Mouse (Mus musculus): Measurements from ENCODE around the gene Unc119. TPM values are rescaled to one million over a fixed set of nuclear protein-coding genes. Genes with fewer than 3 reads are reported as not detected.

Unc119 gene
- polyA plus RNA-seq, 1 experiment from 2014 or later: 71.4 TPM

- no peaks in the 10 kb centered on the region for H3K9me3 ChIP-seq
- peak; percentile 66; the same call in 1 of the 2 replicates for ATAC-seq (ENCODE audit: insufficient number of reproducible peaks, insufficient read depth, low FRiP score, low TSS enrichment, low read depth)
- peak overlapping the region; percentile 57 for H3K4me2 ChIP-seq
- 0 out of 2 replicates have a peak, but pooled peaks cover 3% of the 10 kb centered on the region for H3K27me3 ChIP-seq
- peak overlapping the region; percentile 36 for H3K4me3 ChIP-seq
- H3K36me3 ChIP-seq: no peaks in the 10 kb centered on the region
- H3K9ac ChIP-seq: peak overlapping the region; percentile 27; the same call in 1 of the 2 replicates
- WGBS: 10% methylated on average over 13 of the region's 13 CpGs
- peaks cover 9% of the 10 kb centered on the region; the same call in 1 of the 2 replicates for H3K4me1 ChIP-seq
- no peak overlapping the region for H3K27ac ChIP-seq
Measured at GRCm38 (mm10) chr11:78360125-78360788, 17.0 kb downstream of the Unc119 start.

GRCm38 (mm10) chr11:78360789-78361131 lies 17.5 kb downstream of the Unc119 start:
- ATAC-seq (ENCODE audit: insufficient number of reproducible peaks, insufficient read depth, low FRiP score, low TSS enrichment, low read depth): no peak
- Histone ChIP-seq H3K9ac (no peak overlapping the region), H3K9me3 (no peaks in the 10 kb centered on the region), H3K27ac (no peak overlapping the region), H3K4me2 (peak overlapping the region; percentile 57), H3K4me1 (peaks cover 9% of the 10 kb centered on the region; the same call in 1 of the 2 replicates), H3K27me3 (0 out of 2 replicates have a peak, but pooled peaks cover 3% of the 10 kb centered on the region), H3K36me3 (no peaks in the 10 kb centered on the region), H3K4me3 (no peak overlapping the region)
- 55% methylated on average over 2 of the region's 2 CpGs for WGBS

- WGBS: 71% methylated on average over 13 of the region's 13 CpGs
- Histone ChIP-seq H3K4me1 (peaks cover 9% of the 10 kb centered on the region; the same call in 1 of the 2 replicates), H3K9ac (no peak overlapping the region), H3K9me3 (no peaks in the 10 kb centered on the region), H3K27me3 (no peaks in the 10 kb centered on the region), H3K4me3 (no peak overlapping the region), H3K36me3 (no peaks in the 10 kb centered on the region), H3K27ac (no peak overlapping the region), H3K4me2 (no peak overlapping the region)
- ATAC-seq (ENCODE audit: insufficient number of reproducible peaks, insufficient read depth, low FRiP score, low TSS enrichment, low read depth): no peak
Measured at GRCm38 (mm10) chr11:78363309-78364007, 20.2 kb downstream of the Unc119 start.

GRCm38 (mm10) chr11:78364103-78364502 lies 20.8 kb downstream of the Unc119 start:
- Histone ChIP-seq H3K4me1 (peaks cover 9% of the 10 kb centered on the region; the same call in 1 of the 2 replicates), H3K27me3 (no peaks in the 10 kb centered on the region), H3K9ac (no peak overlapping the region), H3K27ac (no peak overlapping the region), H3K4me3 (no peak overlapping the region), H3K4me2 (no peak overlapping the region), H3K9me3 (no peaks in the 10 kb centered on the region), H3K36me3 (no peaks in the 10 kb centered on the region)
- WGBS: 55% methylated on average over 8 of the region's 8 CpGs
- no peak for ATAC-seq (ENCODE audit: insufficient number of reproducible peaks, insufficient read depth, low FRiP score, low TSS enrichment, low read depth)

GRCm38 (mm10) chr11:78367456-78368225 lies 24.4 kb downstream of the Unc119 start:
- no peak for ATAC-seq (ENCODE audit: insufficient number of reproducible peaks, insufficient read depth, low FRiP score, low TSS enrichment, low read depth)
- WGBS: 84% methylated on average over 15 of the region's 15 CpGs

GRCm38 (mm10) chr11:78370389-78370788 lies 27.1 kb downstream of the Unc119 start:
- Histone ChIP-seq H3K36me3 (no peaks in the 10 kb centered on the region), H3K4me1 (peaks cover 10% of the 10 kb centered on the region), H3K4me2 (no peak overlapping the region), H3K9ac (no peak overlapping the region), H3K4me3 (no peak overlapping the region), H3K27me3 (no peaks in the 10 kb centered on the region), H3K9me3 (no peaks in the 10 kb centered on the region), H3K27ac (no peak overlapping the region)
- no peak for ATAC-seq (ENCODE audit: insufficient number of reproducible peaks, insufficient read depth, low FRiP score, low TSS enrichment, low read depth)
- 50% methylated on average over 1 of the region's 1 CpGs for WGBS

More at GRCm38 (mm10) chr11:78367456-78368225, 24.4 kb downstream of the Unc119 start:
- no peaks in the 10 kb centered on the region for H3K9me3 ChIP-seq
- no peaks in the 10 kb centered on the region for H3K27me3 ChIP-seq
- H3K4me3 ChIP-seq: no peak overlapping the region
- H3K36me3 ChIP-seq: no peaks in the 10 kb centered on the region
- peaks cover 6% of the 10 kb centered on the region; the same call in 1 of the 2 replicates for H3K4me1 ChIP-seq
- no peak overlapping the region for H3K9ac ChIP-seq
- H3K4me2 ChIP-seq: no peak overlapping the region
- no peak overlapping the region for H3K27ac ChIP-seq

- WGBS: 91% methylated on average over 11 of the region's 11 CpGs
- peaks cover 10% of the 10 kb centered on the region for H3K4me1 ChIP-seq
- no peak overlapping the region for H3K4me2 ChIP-seq
- no peaks in the 10 kb centered on the region for H3K27me3 ChIP-seq
- H3K36me3 ChIP-seq: no peaks in the 10 kb centered on the region
- no peaks in the 10 kb centered on the region for H3K9me3 ChIP-seq
- H3K9ac ChIP-seq: no peak overlapping the region
- H3K4me3 ChIP-seq: no peak overlapping the region
- no peak overlapping the region for H3K27ac ChIP-seq
- no peak for ATAC-seq (ENCODE audit: insufficient number of reproducible peaks, insufficient read depth, low FRiP score, low TSS enrichment, low read depth)
Measured at GRCm38 (mm10) chr11:78371711-78372110, 28.4 kb downstream of the Unc119 start.

GRCm38 (mm10) chr11:78372166-78372565 lies 28.9 kb downstream of the Unc119 start:
- Histone ChIP-seq H3K4me3 (no peak overlapping the region), H3K9me3 (no peaks in the 10 kb centered on the region), H3K9ac (no peak overlapping the region), H3K4me1 (peaks cover 10% of the 10 kb centered on the region), H3K27me3 (no peaks in the 10 kb centered on the region), H3K4me2 (no peak overlapping the region), H3K36me3 (no peaks in the 10 kb centered on the region), H3K27ac (no peak overlapping the region)
- WGBS: 83% methylated on average over 3 of the region's 3 CpGs
- ATAC-seq (ENCODE audit: insufficient number of reproducible peaks, insufficient read depth, low FRiP score, low TSS enrichment, low read depth): no peak

- Histone ChIP-seq H3K4me3 (no peak overlapping the region), H3K36me3 (no peaks in the 10 kb centered on the region), H3K27ac (no peak overlapping the region), H3K9me3 (no peaks in the 10 kb centered on the region), H3K4me2 (no peak overlapping the region), H3K27me3 (no peaks in the 10 kb centered on the region), H3K4me1 (peaks cover 10% of the 10 kb centered on the region), H3K9ac (no peak overlapping the region)
- ATAC-seq (ENCODE audit: insufficient number of reproducible peaks, insufficient read depth, low FRiP score, low TSS enrichment, low read depth): no peak
- WGBS: 68% methylated on average over 7 of the region's 7 CpGs
Measured at GRCm38 (mm10) chr11:78372610-78373009, 29.3 kb downstream of the Unc119 start.

- no peaks in the 10 kb centered on the region for H3K36me3 ChIP-seq
- no peak for ATAC-seq (ENCODE audit: insufficient number of reproducible peaks, insufficient read depth, low FRiP score, low TSS enrichment, low read depth)
- H3K27me3 ChIP-seq: no peaks in the 10 kb centered on the region
- no peak overlapping the region; the same call in 1 of the 2 replicates for H3K27ac ChIP-seq
- H3K4me3 ChIP-seq: no peak overlapping the region
- no peaks in the 10 kb centered on the region for H3K9me3 ChIP-seq
- peak overlapping the region; percentile 36; the same call in 1 of the 2 replicates for H3K9ac ChIP-seq
- peaks cover 10% of the 10 kb centered on the region for H3K4me1 ChIP-seq
- 56% methylated on average over 8 of the region's 8 CpGs for WGBS
- H3K4me2 ChIP-seq: no peak overlapping the region
Measured at GRCm38 (mm10) chr11:78374147-78374546, 30.9 kb downstream of the Unc119 start.

DNA sequence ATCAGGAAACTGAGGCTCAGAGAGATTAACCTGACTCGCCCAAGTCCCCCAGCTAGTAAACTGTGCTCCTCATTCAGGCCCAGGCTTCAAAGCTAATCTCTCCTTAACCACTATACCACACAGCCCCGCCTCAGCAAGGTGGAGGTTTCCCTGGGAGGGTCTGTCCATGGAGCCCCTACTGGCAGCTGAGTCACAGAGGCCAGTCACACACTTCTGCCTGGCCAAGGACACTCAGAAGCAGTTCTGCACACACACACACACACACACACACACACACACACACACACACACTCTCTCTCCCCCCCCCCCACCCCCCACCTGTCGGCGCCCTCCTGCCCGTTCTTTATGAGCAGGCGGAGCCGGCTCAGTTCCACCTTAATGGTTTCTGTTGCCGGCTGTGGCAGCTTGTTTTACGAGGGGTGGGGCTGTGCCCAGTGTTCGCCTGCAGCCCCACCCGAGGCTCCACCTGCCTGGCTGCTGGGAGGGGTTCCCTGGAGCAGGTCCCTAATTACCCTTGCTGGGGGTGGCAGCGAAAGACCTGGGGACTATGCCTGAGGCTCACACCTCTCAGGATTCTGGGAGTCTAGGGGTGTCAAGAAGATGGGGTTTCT lies 34.4 kb downstream of the Unc119 start:
- no peak for ATAC-seq (ENCODE audit: insufficient number of reproducible peaks, insufficient read depth, low FRiP score, low TSS enrichment, low read depth)

More for the DNA sequence above, 34.4 kb downstream of the Unc119 start:
- H3K36me3 ChIP-seq: no peaks in the 10 kb centered on the region
- no peaks in the 10 kb centered on the region for H3K9me3 ChIP-seq
- no peaks in the 10 kb centered on the region for H3K27me3 ChIP-seq
- no peak overlapping the region for H3K9ac ChIP-seq
- H3K4me2 ChIP-seq: no peak overlapping the region
- H3K27ac ChIP-seq: no peak overlapping the region
- 31% methylated on average over 12 of the region's 12 CpGs for WGBS
- H3K4me3 ChIP-seq: no peak overlapping the region
- peaks cover 14% of the 10 kb centered on the region for H3K4me1 ChIP-seq

All from embryonic facial prominence, embryonic 13.5 days (tissue).